Mouse (Mus musculus) hindbrain, embryonic 15.5 days (tissue): ENCODE measurements around the gene Rfpl4. TPM values are rescaled to one million over a fixed set of nuclear protein-coding genes. Genes with fewer than 3 reads are reported as not detected.
"Not testable (repeated sequence)": the region's sequence is repeated elsewhere in the genome, so short reads cannot be mapped to it uniquely, and the experiment has no call there.

Source experiments
- ATAC-seq: fragments of 200-750 bp; cut with Nextera tagmentation; 2 replicates; pipeline ENCODE4 v1.8.0; 2017; ENCODE audit warnings: low read depth, moderate number of reproducible peaks, moderate TSS enrichment; ENCODE audit not compliant: low FRiP score
- H3K27ac ChIP-seq: fragments of 300-500 bp; sonication (generic); replicated peaks from 2 replicates; pipeline ENCODE4 v1.5.1; 2015; ENCODE audit warnings: mild to moderate bottlenecking, inconsistent platforms
- H3K27me3 ChIP-seq: fragments of 300-500 bp; sonication (generic); 2 replicates; pipeline ENCODE4 v1.6.1; 2015; ENCODE audit warnings: control low read depth, inconsistent platforms
- H3K36me3 ChIP-seq: fragments of 300-500 bp; sonication (generic); 2 replicates; pipeline ENCODE4 v1.6.1; 2015; ENCODE audit warnings: control low read depth, inconsistent platforms
- H3K4me1 ChIP-seq: fragments of 300-500 bp; sonication (generic); replicated peaks from 2 replicates; pipeline ENCODE4 v1.6.1; 2015; ENCODE audit warnings: control low read depth, inconsistent platforms
- H3K4me2 ChIP-seq: fragments of 300-500 bp; sonication (generic); 2 replicates; pipeline ENCODE4 v1.6.1; 2015; ENCODE audit warnings: moderate library complexity, mild to moderate bottlenecking, inconsistent platforms
- H3K4me3 ChIP-seq: fragments of 300-500 bp; sonication (generic); 2 replicates; pipeline ENCODE4 v1.5.1; 2015; ENCODE audit warnings: mild to moderate bottlenecking, inconsistent platforms
- H3K9ac ChIP-seq: fragments of 300-500 bp; sonication (generic); 2 replicates; pipeline ENCODE4 v1.6.1; 2015; ENCODE audit warnings: inconsistent platforms
- H3K9me3 ChIP-seq: fragments of 300-500 bp; sonication (generic); 2 replicates; pipeline ENCODE4 v1.6.1; 2016; ENCODE audit warnings: control low read depth, inconsistent platforms
- WGBS: fragments of 180-500 bp; shearing (Covaris S2); methylation state at CpG from one replicate; pipeline ENCODE4 v1.1.7; 2015; 5-methylcytosine and 5-hydroxymethylcytosine counted together
- polyA plus RNA-seq: library from polyadenylated mRNA; unstranded; fragments of >200 nt; fragmentation: Nextera tagmentation; extraction: Ambion mirVana; gene quantifications from 2 replicates; pipeline ENCODE4 v1.2.1, GENCODE M21; 2015

Rfpl4 gene
- polyA plus RNA-seq: not detected in 2 replicates

GRCm38 (mm10) chr7:5116850-5117249, at the start of gene Rfpl4:
TSS of gene Rfpl4 (minus strand) at chr7:5116950.
- no peak within 1 kb of the TSS for H3K4me2 ChIP-seq
- H3K4me3 ChIP-seq: no peak within 1 kb of the TSS
- H3K9me3 ChIP-seq: no peaks in the 10 kb centered on the region
- ATAC-seq: no peak
- no peaks in the 10 kb centered on the region for H3K4me1 ChIP-seq
- H3K27ac ChIP-seq: no peak within 1 kb of the TSS
- no peaks in the 10 kb centered on the region for H3K27me3 ChIP-seq
- 93% methylated on average over 3 of the region's 3 CpGs for WGBS
- H3K9ac ChIP-seq: no peak within 1 kb of the TSS
- no peaks in the 10 kb centered on the region for H3K36me3 ChIP-seq

GRCm38 (mm10) chr7:5149570-5149969, 32.8 kb upstream of the Rfpl4 start, which contains the start of gene Vmn1r55:
TSS of gene Vmn1r55 (minus strand) at chr7:5149670.
- ATAC-seq, H3K27me3 ChIP-seq, H3K9ac ChIP-seq, H3K27ac ChIP-seq, H3K36me3 ChIP-seq, H3K4me3 ChIP-seq, H3K4me1 ChIP-seq, H3K9me3 ChIP-seq, H3K4me2 ChIP-seq: not testable (repeated sequence)

GRCm38 (mm10) chr7:5125549-5126406, 9.0 kb upstream of the Rfpl4 start, which contains the start of gene Rasl2-9:
TSS of gene Rasl2-9 (minus strand) at chr7:5125950.
- no peaks in the 10 kb centered on the region for H3K36me3 ChIP-seq
- 0 out of 2 replicates have a peak, but pooled peaks cover 7% of the 10 kb centered on the region for H3K4me1 ChIP-seq
- 19% methylated on average over 42 of the region's 42 CpGs for WGBS
- H3K9ac ChIP-seq: peak within 1 kb of the TSS; percentile 41
- peak within 1 kb of the TSS; percentile 46 for H3K4me3 ChIP-seq
- ATAC-seq: peak; percentile 95
- no peaks in the 10 kb centered on the region for H3K9me3 ChIP-seq
- no peak within 1 kb of the TSS for H3K27ac ChIP-seq
- H3K27me3 ChIP-seq: no peaks in the 10 kb centered on the region
- H3K4me2 ChIP-seq: peak within 1 kb of the TSS; percentile 73

GRCm38 (mm10) chr7:5125078-5125477, 8.3 kb upstream of the Rfpl4 start:
- Histone ChIP-seq H3K36me3 (no peaks in the 10 kb centered on the region), H3K9me3 (no peaks in the 10 kb centered on the region), H3K4me1 (0 out of 2 replicates have a peak, but pooled peaks cover 7% of the 10 kb centered on the region), H3K27ac (no peak overlapping the region), H3K4me3 (no peak overlapping the region), H3K9ac (no peak overlapping the region), H3K4me2 (no peak overlapping the region), H3K27me3 (no peaks in the 10 kb centered on the region)
- ATAC-seq: 0 out of 2 replicates have a peak, but pooled peaks have one; percentile 38
- 90% methylated on average over 8 of the region's 8 CpGs for WGBS

- Histone ChIP-seq H3K27ac (no peak overlapping the region), H3K4me1 (no peaks in the 10 kb centered on the region), H3K4me3 (no peak overlapping the region), H3K36me3 (no peaks in the 10 kb centered on the region), H3K4me2 (no peak overlapping the region), H3K9me3 (no peaks in the 10 kb centered on the region), H3K27me3 (no peaks in the 10 kb centered on the region), H3K9ac (no peak overlapping the region)
- ATAC-seq: no peak
- WGBS: 48% methylated on average over 3 of the region's 3 CpGs
Measured at GRCm38 (mm10) chr7:5112701-5113100, 4.0 kb downstream of the Rfpl4 start.

- H3K27ac ChIP-seq: no peak overlapping the region
- no peak overlapping the region for H3K4me3 ChIP-seq
- no peak overlapping the region for H3K4me2 ChIP-seq
- no peaks in the 10 kb centered on the region for H3K9me3 ChIP-seq
- no peaks in the 10 kb centered on the region for H3K36me3 ChIP-seq
- no peak for ATAC-seq
- 90% methylated on average over 8 of the region's 8 CpGs for WGBS
- no peaks in the 10 kb centered on the region for H3K27me3 ChIP-seq
- no peak overlapping the region for H3K9ac ChIP-seq
- no peaks in the 10 kb centered on the region for H3K4me1 ChIP-seq
Measured at GRCm38 (mm10) chr7:5109301-5109700, 7.4 kb downstream of the Rfpl4 start.

- ATAC-seq: no peak
- Histone ChIP-seq H3K9me3 (no peaks in the 10 kb centered on the region), H3K27ac (no peak overlapping the region), H3K4me2 (no peak overlapping the region), H3K36me3 (no peaks in the 10 kb centered on the region), H3K27me3 (no peaks in the 10 kb centered on the region), H3K4me1 (no peaks in the 10 kb centered on the region), H3K9ac (no peak overlapping the region), H3K4me3 (no peak overlapping the region)
- WGBS: 87% methylated on average over 4 of the region's 4 CpGs
Measured at GRCm38 (mm10) chr7:5108272-5108671, 8.5 kb downstream of the Rfpl4 start.

- WGBS: 86% methylated on average over 2 of the region's 2 CpGs
- no peak for ATAC-seq
- no peak overlapping the region for H3K27ac ChIP-seq
- no peak overlapping the region for H3K4me3 ChIP-seq
- H3K27me3 ChIP-seq: no peaks in the 10 kb centered on the region
- peaks cover 16% of the 10 kb centered on the region for H3K36me3 ChIP-seq
- H3K4me1 ChIP-seq: no peaks in the 10 kb centered on the region
- H3K9me3 ChIP-seq: no peaks in the 10 kb centered on the region
- no peak overlapping the region for H3K4me2 ChIP-seq
- H3K9ac ChIP-seq: no peak overlapping the region
Measured at GRCm38 (mm10) chr7:5102564-5102963, 14.2 kb downstream of the Rfpl4 start.

- no peak overlapping the region for H3K9ac ChIP-seq
- peaks cover 26% of the 10 kb centered on the region for H3K36me3 ChIP-seq
- H3K4me2 ChIP-seq: no peak overlapping the region
- 88% methylated on average over 10 of the region's 10 CpGs for WGBS
- no peak overlapping the region for H3K4me3 ChIP-seq
- H3K9me3 ChIP-seq: no peaks in the 10 kb centered on the region
- H3K4me1 ChIP-seq: no peaks in the 10 kb centered on the region
- peak; percentile 61 for ATAC-seq
- H3K27me3 ChIP-seq: no peaks in the 10 kb centered on the region
- no peak overlapping the region for H3K27ac ChIP-seq
Measured at GRCm38 (mm10) chr7:5101066-5101663, 15.6 kb downstream of the Rfpl4 start.

- Histone ChIP-seq H3K27me3 (no peaks in the 10 kb centered on the region), H3K36me3 (peaks cover 40% of the 10 kb centered on the region), H3K9ac (no peak overlapping the region), H3K4me2 (no peak overlapping the region), H3K4me3 (no peak overlapping the region), H3K4me1 (no peaks in the 10 kb centered on the region), H3K27ac (no peak overlapping the region), H3K9me3 (no peaks in the 10 kb centered on the region)
- WGBS: 84% methylated on average over 3 of the region's 3 CpGs
- ATAC-seq: no peak
Measured at GRCm38 (mm10) chr7:5099796-5100195, 17.0 kb downstream of the Rfpl4 start.

- Histone ChIP-seq H3K36me3 (peaks cover 49% of the 10 kb centered on the region), H3K9me3 (no peaks in the 10 kb centered on the region), H3K27me3 (no peaks in the 10 kb centered on the region), H3K4me2 (no peak overlapping the region), H3K4me1 (no peaks in the 10 kb centered on the region), H3K27ac (no peak overlapping the region), H3K4me3 (no peak overlapping the region), H3K9ac (no peak overlapping the region)
- 98% methylated on average over 5 of the region's 5 CpGs for WGBS
- no peak; the same call in 1 of the 2 replicates for ATAC-seq
Measured at GRCm38 (mm10) chr7:5098769-5099168, 18.0 kb downstream of the Rfpl4 start.

GRCm38 (mm10) chr7:5092831-5093510, 23.8 kb downstream of the Rfpl4 start:
- Histone ChIP-seq H3K36me3 (peaks cover 56% of the 10 kb centered on the region), H3K4me2 (no peak overlapping the region), H3K4me3 (no peak overlapping the region), H3K9me3 (no peaks in the 10 kb centered on the region), H3K9ac (no peak overlapping the region), H3K27ac (no peak overlapping the region), H3K27me3 (no peaks in the 10 kb centered on the region), H3K4me1 (no peaks in the 10 kb centered on the region)
- ATAC-seq: no peak
- WGBS: 86% methylated on average over 21 of the region's 21 CpGs
